Mouse (Mus musculus): ENCODE measurements around the gene Tdp1. TPM values are rescaled to one million over a fixed set of nuclear protein-coding genes. Genes with fewer than 3 reads are reported as not detected.

The Tdp1 gene
- polyA plus RNA-seq, 1 experiment: 11.7 TPM

DNA sequence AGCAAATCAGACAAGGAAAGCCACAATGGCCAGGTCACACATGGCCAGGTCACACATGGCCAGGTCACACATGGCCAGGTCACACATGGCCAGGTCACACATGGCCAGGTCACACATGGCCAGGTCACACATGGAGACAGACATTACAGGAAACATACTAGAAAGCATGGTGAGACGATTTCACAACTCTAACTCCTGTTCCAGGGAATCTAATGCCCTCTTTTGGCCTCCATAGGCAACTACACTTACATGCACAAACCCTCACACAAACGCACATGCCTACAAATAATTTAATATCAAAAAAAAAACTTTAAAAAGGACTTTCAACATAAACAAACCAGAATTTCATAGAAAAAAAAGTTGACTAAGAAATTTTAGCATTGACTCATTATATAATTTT, 34.3 kb upstream of the Tdp1 start:
- DNase-seq: no peak
- Histone ChIP-seq H3K27me3 (replicated peaks; ENCODE audit: control insufficient read depth, insufficient read depth, low read length) (no peaks in the 10 kb centered on the region), H3K4me1 (ENCODE audit: control insufficient read depth, insufficient read depth, low read length) (no peaks in the 10 kb centered on the region), H3K4me3 (ENCODE audit: insufficient read depth, low read depth, low read length) (no peak overlapping the region), H3K36me3 (ENCODE audit: control insufficient read depth, insufficient read depth, low read length) (no peaks in the 10 kb centered on the region), H3K27ac (ENCODE audit: insufficient read depth, low read depth, low read length) (no peak overlapping the region)
- TF ChIP-seq CTCF (conservative IDR thresholded peaks at IDR 0.05; ENCODE audit: insufficient read depth, insufficient read length, low read depth, low read length): no peak
- no peak for TF ChIP-seq POLR2A (IDR thresholded peaks at IDR 0.05; ENCODE audit: low read depth, low read length)
- 94% methylated on average over 2 of the region's 2 CpGs for WGBS

DNA sequence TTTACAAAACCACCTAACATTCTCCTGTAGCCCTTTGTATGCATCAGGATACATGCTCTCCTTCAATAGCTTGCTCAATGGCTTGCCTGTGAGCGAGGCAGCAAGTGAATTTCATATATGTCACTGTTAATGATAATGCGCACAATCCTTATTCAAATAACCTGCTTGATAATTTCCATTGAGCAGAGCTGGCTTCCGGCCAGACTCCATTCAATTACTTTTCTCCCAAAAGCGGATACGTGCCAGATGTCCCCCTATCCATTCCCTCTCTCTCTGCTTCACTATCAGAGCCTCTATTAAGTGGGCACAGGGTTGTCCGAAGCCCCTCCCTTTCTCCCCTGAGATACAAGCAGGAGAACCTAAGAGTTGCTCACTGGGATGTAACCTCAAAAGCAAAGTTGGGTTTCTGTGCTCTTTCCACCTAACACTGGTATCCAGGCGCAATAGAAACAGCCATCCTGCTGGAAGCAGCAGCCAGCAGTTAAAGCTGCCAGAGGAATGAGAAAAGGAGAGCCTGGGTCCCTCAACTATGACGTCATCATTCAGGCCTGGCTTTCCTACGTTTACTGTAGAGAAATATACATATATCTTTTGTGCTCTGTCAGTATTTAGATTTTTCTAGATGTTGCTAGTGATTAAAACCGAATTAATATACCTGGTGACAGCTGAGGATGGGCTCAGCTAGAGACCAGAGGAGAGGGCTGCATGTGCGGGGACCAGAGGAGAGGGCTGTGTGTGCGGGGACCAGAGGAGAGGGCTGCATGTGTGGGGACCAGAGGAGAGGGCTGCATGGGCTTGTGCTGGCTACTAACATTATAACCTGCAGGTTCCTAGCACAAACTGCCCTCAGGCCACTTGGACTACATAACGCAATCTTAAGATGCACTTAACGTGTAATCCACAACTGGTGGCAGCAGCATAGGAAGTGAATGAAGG, 30.7 kb upstream of the Tdp1 start:
- Histone ChIP-seq H3K27me3 (replicated peaks; ENCODE audit: control insufficient read depth, insufficient read depth, low read length) (no peaks in the 10 kb centered on the region), H3K27ac (ENCODE audit: insufficient read depth, low read depth, low read length) (no peak overlapping the region), H3K4me3 (ENCODE audit: insufficient read depth, low read depth, low read length) (no peak overlapping the region), H3K4me1 (ENCODE audit: control insufficient read depth, insufficient read depth, low read length) (no peaks in the 10 kb centered on the region), H3K36me3 (ENCODE audit: control insufficient read depth, insufficient read depth, low read length) (no peaks in the 10 kb centered on the region)
- 91% methylated on average over 14 of the region's 14 CpGs for WGBS
- TF ChIP-seq POLR2A (IDR thresholded peaks at IDR 0.05; ENCODE audit: low read depth, low read length): no peak
- TF ChIP-seq CTCF (conservative IDR thresholded peaks at IDR 0.05; ENCODE audit: insufficient read depth, insufficient read length, low read depth, low read length): no peak
- no peak for DNase-seq

DNA sequence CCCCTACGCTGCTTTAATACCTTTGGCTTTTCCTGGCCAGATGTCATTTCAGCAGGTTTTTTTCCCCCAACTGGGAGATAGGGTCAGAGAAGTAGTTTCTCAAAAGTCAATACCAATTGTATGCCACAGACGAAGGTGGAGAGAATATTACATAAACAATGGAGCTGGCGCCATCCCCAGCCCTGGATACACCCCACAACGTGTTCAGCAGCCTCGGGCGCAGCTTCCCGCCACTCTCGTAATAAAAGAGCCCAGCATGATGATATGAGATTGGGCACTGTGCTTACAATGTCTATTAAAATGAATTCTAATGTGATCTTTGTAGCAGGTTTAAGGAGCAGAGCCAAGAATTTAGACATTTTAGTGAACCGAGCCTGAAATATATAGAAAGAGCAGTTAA, 28.3 kb upstream of the Tdp1 start:
- 86% methylated on average over 9 of the region's 9 CpGs for WGBS
- DNase-seq: no peak
- no peak for TF ChIP-seq POLR2A (IDR thresholded peaks at IDR 0.05; ENCODE audit: low read depth, low read length)
- no peak for TF ChIP-seq CTCF (conservative IDR thresholded peaks at IDR 0.05; ENCODE audit: insufficient read depth, insufficient read length, low read depth, low read length)
- Histone ChIP-seq H3K27ac (ENCODE audit: insufficient read depth, low read depth, low read length) (no peak overlapping the region), H3K4me1 (ENCODE audit: control insufficient read depth, insufficient read depth, low read length) (no peaks in the 10 kb centered on the region), H3K36me3 (ENCODE audit: control insufficient read depth, insufficient read depth, low read length) (no peaks in the 10 kb centered on the region), H3K27me3 (replicated peaks; ENCODE audit: control insufficient read depth, insufficient read depth, low read length) (no peaks in the 10 kb centered on the region), H3K4me3 (ENCODE audit: insufficient read depth, low read depth, low read length) (no peak overlapping the region)

DNA sequence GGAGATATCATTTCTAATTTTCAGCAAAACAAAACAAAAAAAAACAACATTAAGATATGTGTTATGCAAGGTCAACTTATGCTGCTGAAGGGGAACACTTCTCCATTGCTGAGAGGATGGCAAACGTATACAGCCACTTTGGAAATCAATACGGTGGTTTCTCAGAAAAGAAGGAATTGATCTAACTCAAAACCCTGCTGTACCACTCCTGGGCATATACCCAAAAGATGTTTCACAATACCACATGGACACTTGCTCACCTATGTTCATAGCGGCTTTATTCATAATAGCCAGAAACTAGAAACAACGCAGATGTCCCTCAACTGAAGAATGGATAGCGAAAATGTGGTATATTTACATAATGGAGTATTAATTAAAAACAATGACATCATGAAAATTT, 25.7 kb upstream of the Tdp1 start:
- Histone ChIP-seq H3K4me1 (ENCODE audit: control insufficient read depth, insufficient read depth, low read length) (no peaks in the 10 kb centered on the region), H3K27ac (ENCODE audit: insufficient read depth, low read depth, low read length) (no peak overlapping the region), H3K4me3 (ENCODE audit: insufficient read depth, low read depth, low read length) (no peak overlapping the region), H3K27me3 (replicated peaks; ENCODE audit: control insufficient read depth, insufficient read depth, low read length) (no peaks in the 10 kb centered on the region), H3K36me3 (ENCODE audit: control insufficient read depth, insufficient read depth, low read length) (no peaks in the 10 kb centered on the region)
- no peak for DNase-seq
- TF ChIP-seq CTCF (conservative IDR thresholded peaks at IDR 0.05; ENCODE audit: insufficient read depth, insufficient read length, low read depth, low read length) (no peak), POLR2A (IDR thresholded peaks at IDR 0.05; ENCODE audit: low read depth, low read length) (no peak)
- 97% methylated on average over 5 of the region's 5 CpGs for WGBS

DNA sequence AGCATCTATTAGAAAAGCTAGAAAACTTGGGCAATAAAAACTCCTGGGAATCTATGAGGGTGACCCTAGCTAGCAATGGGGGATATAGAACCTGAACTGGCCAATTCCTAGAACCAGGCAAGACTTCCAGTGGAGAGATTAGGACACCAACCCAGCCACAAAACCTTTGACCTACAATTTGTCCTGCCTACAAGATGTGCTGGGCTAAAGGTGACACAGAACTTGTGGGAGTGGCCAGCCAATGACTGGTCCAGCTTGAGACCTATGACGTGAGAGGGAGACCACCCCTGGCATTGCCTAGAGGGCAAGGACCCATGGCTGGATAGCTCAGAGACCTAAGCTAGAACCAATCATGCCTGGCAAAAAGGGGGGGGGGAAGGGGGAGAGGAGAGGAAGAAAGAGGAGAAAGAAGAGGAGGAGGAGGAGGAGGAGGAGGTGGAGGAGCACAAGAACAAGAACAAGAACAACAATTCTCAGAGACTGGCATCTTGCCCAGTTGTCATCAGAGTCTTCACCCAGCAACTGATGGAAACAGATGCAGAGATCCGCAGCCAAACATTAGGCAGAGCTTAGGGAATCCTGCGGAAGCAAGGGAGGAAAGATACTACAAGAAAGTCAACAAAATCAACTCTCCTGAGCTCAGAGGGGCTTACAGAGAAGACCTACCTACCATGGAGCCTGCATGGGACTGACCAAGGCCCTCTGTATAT, 24.8 kb upstream of the Tdp1 start:
- Histone ChIP-seq H3K27ac (ENCODE audit: insufficient read depth, low read depth, low read length) (no peak overlapping the region), H3K27me3 (replicated peaks; ENCODE audit: control insufficient read depth, insufficient read depth, low read length) (no peaks in the 10 kb centered on the region), H3K4me3 (ENCODE audit: insufficient read depth, low read depth, low read length) (no peak overlapping the region), H3K36me3 (ENCODE audit: control insufficient read depth, insufficient read depth, low read length) (no peaks in the 10 kb centered on the region), H3K4me1 (ENCODE audit: control insufficient read depth, insufficient read depth, low read length) (no peaks in the 10 kb centered on the region)
- no peak for TF ChIP-seq POLR2A (IDR thresholded peaks at IDR 0.05; ENCODE audit: low read depth, low read length)
- TF ChIP-seq CTCF (conservative IDR thresholded peaks at IDR 0.05; ENCODE audit: insufficient read depth, insufficient read length, low read depth, low read length): no peak
- 86% methylated on average over 3 of the region's 3 CpGs for WGBS
- DNase-seq: no peak

DNA sequence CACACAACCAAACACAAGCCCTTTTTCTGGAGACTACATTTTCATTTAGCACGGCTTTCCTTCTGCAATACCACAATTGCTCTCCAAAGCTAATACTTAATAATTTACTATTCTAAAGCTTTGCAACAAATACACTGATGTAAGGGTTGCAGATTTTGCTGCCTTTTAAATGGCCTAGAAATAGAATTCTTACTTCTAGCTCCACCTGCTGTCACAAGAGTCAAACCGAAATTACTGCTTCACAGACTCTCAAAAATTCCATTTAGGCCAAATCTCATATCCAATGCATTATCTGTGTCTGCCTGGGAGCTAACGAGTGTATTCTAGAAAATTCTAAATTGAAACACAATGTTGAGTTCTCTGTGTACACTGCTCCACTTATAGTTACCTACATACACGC, 23.3 kb upstream of the Tdp1 start:
- H3K36me3 ChIP-seq (ENCODE audit: control insufficient read depth, insufficient read depth, low read length): no peaks in the 10 kb centered on the region
- no peak for DNase-seq
- no peak for TF ChIP-seq POLR2A (IDR thresholded peaks at IDR 0.05; ENCODE audit: low read depth, low read length)
- no peak for TF ChIP-seq CTCF (conservative IDR thresholded peaks at IDR 0.05; ENCODE audit: insufficient read depth, insufficient read length, low read depth, low read length)
- no peaks in the 10 kb centered on the region for H3K27me3 ChIP-seq (replicated peaks; ENCODE audit: control insufficient read depth, insufficient read depth, low read length)
- 67% methylated on average over 4 of the region's 4 CpGs for WGBS
- no peak overlapping the region for H3K27ac ChIP-seq (ENCODE audit: insufficient read depth, low read depth, low read length)
- no peak overlapping the region for H3K4me3 ChIP-seq (ENCODE audit: insufficient read depth, low read depth, low read length)
- H3K4me1 ChIP-seq (ENCODE audit: control insufficient read depth, insufficient read depth, low read length): no peaks in the 10 kb centered on the region

DNA sequence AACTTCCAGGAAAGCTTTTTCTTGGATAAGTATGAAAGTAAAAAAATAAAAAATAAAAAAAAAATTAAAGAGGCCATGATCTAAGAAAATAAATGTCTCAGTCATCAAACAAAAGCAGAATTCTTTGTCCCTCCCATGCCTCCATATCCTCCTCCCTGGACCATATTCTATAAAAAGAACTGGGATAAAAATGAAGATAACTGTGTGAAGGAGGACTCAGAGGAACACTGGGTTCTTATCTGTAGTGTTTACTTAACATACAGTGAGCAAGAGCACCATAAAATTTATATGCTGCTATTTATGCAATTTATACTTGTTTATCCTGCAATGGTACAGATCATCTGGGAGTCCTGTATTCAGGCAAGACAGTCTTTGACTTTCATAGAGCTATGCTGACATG, 19.7 kb upstream of the Tdp1 start:
- DNase-seq: no peak
- Histone ChIP-seq H3K4me1 (ENCODE audit: control insufficient read depth, insufficient read depth, low read length) (no peaks in the 10 kb centered on the region), H3K4me3 (ENCODE audit: insufficient read depth, low read depth, low read length) (no peak overlapping the region), H3K27ac (ENCODE audit: insufficient read depth, low read depth, low read length) (no peak overlapping the region), H3K27me3 (replicated peaks; ENCODE audit: control insufficient read depth, insufficient read depth, low read length) (no peaks in the 10 kb centered on the region), H3K36me3 (ENCODE audit: control insufficient read depth, insufficient read depth, low read length) (no peaks in the 10 kb centered on the region)
- TF ChIP-seq CTCF (conservative IDR thresholded peaks at IDR 0.05; ENCODE audit: insufficient read depth, insufficient read length, low read depth, low read length) (no peak), POLR2A (IDR thresholded peaks at IDR 0.05; ENCODE audit: low read depth, low read length) (no peak)
